Mouse (Mus musculus): ENCODE data around the gene Ankrd55.
"Not testable (repeated sequence)": the region's sequence is repeated elsewhere in the genome, so short reads cannot be mapped to it uniquely, and the experiment has no call there.

Ankrd55 gene

GRCm38 (mm10) chr13:112416410-112417162, 128.3 kb downstream of the Ankrd55 start:
- DNase-seq: no peak

GRCm38 (mm10) chr13:112417163-112417523, 128.9 kb downstream of the Ankrd55 start:
- DNase-seq: no peak

- no peak for DNase-seq
Observed at GRCm38 (mm10) chr13:112417861-112418423, 129.7 kb downstream of the Ankrd55 start.

GRCm38 (mm10) chr13:112418595-112418994, 130.3 kb downstream of the Ankrd55 start:
- no peak for DNase-seq

- DNase-seq: no peak
Observed at GRCm38 (mm10) chr13:112424212-112424611, 136.0 kb downstream of the Ankrd55 start.

- DNase-seq: no peak
Observed at GRCm38 (mm10) chr13:112424635-112425034, 136.4 kb downstream of the Ankrd55 start.

- DNase-seq: no peak
Observed at GRCm38 (mm10) chr13:112425181-112425654, 137.0 kb downstream of the Ankrd55 start.

- DNase-seq: no peak
Observed at GRCm38 (mm10) chr13:112426265-112427135, 138.2 kb downstream of the Ankrd55 start.

GRCm38 (mm10) chr13:112427136-112427470, 138.9 kb downstream of the Ankrd55 start:
- not testable (repeated sequence) for DNase-seq

GRCm38 (mm10) chr13:112427521-112427920, 139.3 kb downstream of the Ankrd55 start:
- DNase-seq: no peak

- DNase-seq: peak; percentile 51
Observed at GRCm38 (mm10) chr13:112433271-112433670, 145.0 kb downstream of the Ankrd55 start.

All from lung, postnatal 10 days (tissue).